Mouse (Mus musculus) cortical plate, adult 2 months (tissue): ENCODE measurements at regions not wholly inside any gene's neighbourhood (a gene's known extent, or its start where the extent isn't known, plus 50 kb on each side); places are given as distances from the start of the nearest gene placed in this dataset.

ENCODE experiments used
- CTCF ChIP-seq: fragments of 200-500 bp; IDR thresholded peaks from 2 replicates; pipeline ENCODE4 v1.5.1; 2011; ENCODE audit warnings: mild to moderate bottlenecking, control low read depth, low read length; ENCODE audit not compliant: insufficient read depth; ENCODE audit errors: extremely low read depth
- POLR2A ChIP-seq: fragments of 200-500 bp; IDR thresholded peaks from 2 replicates; pipeline ENCODE4 v1.6.1; 2011; ENCODE audit warnings: mild to moderate bottlenecking, low read length, control low read depth; ENCODE audit not compliant: insufficient read depth; ENCODE audit errors: extremely low read depth

GRCm38 (mm10) chr1:152282106-152282505 is 104.4 kb downstream of the Tsen15 start:
- TF ChIP-seq POLR2A (no peak), CTCF (no peak)
